Mouse (Mus musculus): ENCODE data around the gene Pcp4l1. TPM values are rescaled to one million over a fixed set of nuclear protein-coding genes. Genes with fewer than 3 reads are reported as not detected.
"Not testable (repeated sequence)": the region's sequence is repeated elsewhere in the genome, so short reads cannot be mapped to it uniquely, and the experiment has no call there.

Pcp4l1 gene
- total RNA-seq (2021): 10 to 100 TPM; 42.1 to 43.6 TPM

DNA sequence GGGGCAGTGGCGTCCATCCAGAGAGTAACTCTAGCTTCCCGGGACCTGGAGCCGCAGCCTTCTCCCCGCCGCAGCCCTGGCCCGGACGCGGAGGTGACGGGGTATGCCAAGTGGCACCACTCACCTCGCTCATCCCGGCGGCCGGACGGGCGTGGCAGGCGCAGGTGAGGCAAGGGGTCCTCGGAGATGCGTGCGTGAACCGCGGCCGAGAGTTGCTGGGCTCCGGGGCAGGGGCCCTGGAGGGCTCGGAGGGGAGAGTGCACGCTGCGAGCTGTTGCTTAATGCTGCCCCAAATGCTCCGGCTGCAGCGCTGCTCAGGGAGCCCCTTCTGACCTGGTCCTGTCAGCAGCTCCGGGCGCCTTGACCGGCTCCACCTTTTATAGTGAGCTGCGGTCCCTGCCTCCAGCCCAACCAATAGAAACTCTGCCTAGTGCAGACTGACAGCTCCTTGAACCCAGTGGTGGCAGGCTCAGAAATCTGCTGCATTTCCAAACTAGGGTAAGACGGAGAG lies at the start of gene Pcp4l1:
TSS of gene Pcp4l1 (minus strand) at position 382 of the 511 bp plus-strand sequence.
- peak in 1 of 2 experiments; percentile 24 for DNase-seq (ENCODE audit: extremely low spot score in 1 of 2, low spot score in 1 of 2)

DNA sequence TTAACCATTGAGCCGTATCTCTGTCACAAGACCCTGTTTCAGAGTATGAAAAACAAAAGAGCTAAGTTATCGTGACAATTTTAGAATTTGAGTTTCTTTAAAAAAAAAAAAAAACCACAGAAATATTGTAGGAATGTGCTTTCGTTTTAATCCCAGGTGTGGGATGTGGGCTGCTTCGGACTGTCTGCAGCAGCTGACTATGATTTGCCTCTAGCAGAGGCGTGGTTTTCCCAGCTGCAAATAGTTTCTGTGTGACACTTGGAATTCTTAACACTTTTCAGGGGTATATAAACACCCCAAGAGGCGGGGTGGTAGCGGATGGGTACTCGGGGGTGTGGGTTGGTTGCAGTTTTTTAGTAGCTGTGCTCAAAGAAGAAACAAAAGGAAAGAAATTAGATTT lies 49.3 kb upstream of the Pcp4l1 start:
- no peak for DNase-seq (ENCODE audit: extremely low spot score in 1 of 2, low spot score in 1 of 2)

GRCm38 (mm10) chr1:171241952-171242351 lies 45.9 kb upstream of the Pcp4l1 start:
- not testable (repeated sequence) for DNase-seq (ENCODE audit: extremely low spot score in 1 of 2, low spot score in 1 of 2)

DNA sequence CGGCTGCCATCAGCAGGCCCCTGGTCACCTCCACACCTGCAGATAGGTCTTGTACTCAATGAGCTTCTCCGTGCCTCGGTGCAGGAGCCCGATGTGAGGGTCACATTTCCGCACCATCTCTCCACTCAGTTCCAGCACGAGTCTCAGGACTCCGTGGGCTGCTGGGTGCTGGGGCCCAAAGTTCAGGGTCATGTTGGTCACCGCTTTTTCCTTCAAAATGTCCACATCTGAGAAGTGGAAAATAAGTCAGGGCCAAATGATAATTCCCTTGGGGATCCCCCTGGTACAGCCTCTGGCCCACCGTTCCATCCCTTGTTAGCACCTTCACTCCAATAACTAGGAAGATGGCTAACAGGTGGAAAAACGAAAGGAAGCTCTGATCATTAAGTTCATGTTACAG lies 44.8 kb upstream of the Pcp4l1 start:
- no peak for DNase-seq (ENCODE audit: extremely low spot score in 1 of 2, low spot score in 1 of 2)

DNA sequence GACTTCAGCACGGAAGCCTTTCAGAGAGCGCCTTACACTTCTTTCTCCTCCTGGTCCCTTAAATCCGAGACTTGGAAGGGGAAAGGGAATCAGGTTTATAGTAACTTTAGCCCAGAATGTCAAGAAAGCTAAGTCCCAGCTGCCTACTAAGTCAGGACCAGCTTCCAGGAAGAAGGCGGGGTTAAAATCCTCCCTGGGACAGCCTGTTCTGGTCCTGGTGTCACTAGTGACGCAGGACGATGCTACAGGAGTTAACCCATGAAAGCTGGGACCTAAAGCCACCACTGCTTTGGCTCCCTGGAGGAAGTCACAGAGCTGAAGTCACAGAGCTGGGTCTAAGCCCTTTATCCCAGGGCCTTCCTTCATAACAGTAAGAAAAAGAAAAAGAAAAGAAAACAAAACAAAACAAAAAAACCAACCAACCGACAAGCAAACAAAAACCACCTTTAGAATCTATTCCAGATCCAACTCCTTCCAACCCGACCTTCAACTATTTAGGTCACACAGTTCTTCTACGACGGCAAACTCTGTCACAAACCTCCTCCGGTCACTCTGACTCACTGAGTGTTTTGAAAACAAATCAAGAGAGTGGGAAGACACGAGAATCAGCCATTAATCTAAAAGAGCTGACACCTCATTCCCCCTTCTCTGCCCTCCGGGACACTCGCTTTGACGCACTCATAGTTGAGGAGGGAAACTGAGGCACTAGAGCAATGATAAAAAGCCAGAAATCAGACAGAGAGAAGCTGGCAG lies 44.1 kb upstream of the Pcp4l1 start:
- no peak for DNase-seq (ENCODE audit: extremely low spot score in 1 of 2, low spot score in 1 of 2)

DNA sequence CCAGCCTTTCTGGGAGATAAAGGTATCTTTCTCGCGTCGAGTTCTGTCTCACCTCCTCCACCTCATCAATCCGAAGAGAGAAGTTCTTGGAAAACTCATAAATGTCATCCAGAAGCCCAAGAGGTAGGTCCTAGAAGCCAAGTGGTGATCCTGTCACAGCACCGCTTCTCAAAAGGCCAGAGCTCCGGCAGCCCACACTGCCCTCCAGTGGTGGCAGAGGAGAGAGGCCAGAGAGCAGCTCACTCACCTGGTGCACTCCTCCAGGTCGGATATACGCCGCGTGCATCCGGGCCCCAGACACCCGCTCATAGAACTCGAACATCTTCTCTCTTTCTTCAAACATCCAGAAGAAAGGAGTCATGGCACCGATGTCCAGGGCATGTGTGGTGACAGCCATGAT lies 42.4 kb upstream of the Pcp4l1 start:
- DNase-seq (ENCODE audit: extremely low spot score in 1 of 2, low spot score in 1 of 2): peak in 1 of 2 experiments; percentile 49

- no peak for DNase-seq (ENCODE audit: extremely low spot score in 1 of 2, low spot score in 1 of 2)
Observed at GRCm38 (mm10) chr1:171237438-171237837, 41.4 kb upstream of the Pcp4l1 start.

DNA sequence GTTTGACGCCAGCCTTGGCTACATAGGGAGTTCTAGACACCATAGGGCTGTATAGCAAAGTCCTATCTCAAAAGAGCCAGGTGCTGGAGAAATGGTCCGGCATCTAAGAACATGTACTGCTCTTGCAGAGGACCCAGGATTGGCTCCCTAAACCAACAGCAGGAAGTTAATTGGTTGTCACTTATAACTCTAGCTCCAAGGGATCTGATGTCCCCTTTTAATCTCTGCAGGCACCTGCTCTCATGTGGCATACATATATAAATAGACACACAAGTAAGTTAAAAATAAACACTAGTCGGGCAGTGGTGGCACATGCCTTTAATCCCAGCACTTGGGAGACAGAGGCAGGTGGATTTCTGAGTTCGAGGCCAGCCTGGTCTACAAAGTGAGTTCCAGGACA lies 39.7 kb upstream of the Pcp4l1 start:
- DNase-seq (ENCODE audit: extremely low spot score in 1 of 2, low spot score in 1 of 2): no peak

GRCm38 (mm10) chr1:171234538-171234937 lies 38.5 kb upstream of the Pcp4l1 start:
- DNase-seq (ENCODE audit: extremely low spot score in 1 of 2, low spot score in 1 of 2): no peak

DNA sequence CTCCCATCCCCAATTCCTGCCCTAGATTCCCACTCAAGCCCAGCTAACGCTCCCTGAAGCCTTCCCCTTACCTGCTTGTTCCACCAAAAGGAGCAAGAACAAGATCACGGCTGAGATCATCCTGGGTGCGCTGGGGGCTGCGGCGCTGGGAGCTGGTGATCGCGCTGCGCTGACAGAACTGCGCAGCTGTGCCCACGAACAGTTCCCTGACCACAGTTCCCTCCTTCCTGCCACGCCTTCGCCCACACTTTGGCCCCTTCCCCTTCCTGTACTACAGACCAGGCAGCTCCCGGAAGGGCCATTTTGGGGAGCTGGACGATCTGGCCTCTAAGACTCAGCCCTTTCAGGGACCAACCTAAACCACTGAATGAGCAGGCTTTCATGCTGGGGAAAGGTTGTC lies 38.1 kb upstream of the Pcp4l1 start, which contains the start of gene Fcer1g:
TSS of gene Fcer1g (minus strand) at position 240 of the 400 bp plus-strand sequence.
- no peak for DNase-seq (ENCODE audit: extremely low spot score in 1 of 2, low spot score in 1 of 2)

GRCm38 (mm10) chr1:171232800-171233730 lies 37.0 kb upstream of the Pcp4l1 start:
- DNase-seq (ENCODE audit: extremely low spot score in 1 of 2, low spot score in 1 of 2): no peak

- no peak for DNase-seq (ENCODE audit: extremely low spot score in 1 of 2, low spot score in 1 of 2)
Observed at GRCm38 (mm10) chr1:171232348-171232747, 36.3 kb upstream of the Pcp4l1 start.

- no peak for DNase-seq (ENCODE audit: extremely low spot score in 1 of 2, low spot score in 1 of 2)
Observed at GRCm38 (mm10) chr1:171231844-171232243, 35.8 kb upstream of the Pcp4l1 start.

GRCm38 (mm10) chr1:171230215-171230614 lies 34.1 kb upstream of the Pcp4l1 start:
- no peak for DNase-seq (ENCODE audit: extremely low spot score in 1 of 2, low spot score in 1 of 2)

GRCm38 (mm10) chr1:171229750-171230149 lies 33.7 kb upstream of the Pcp4l1 start:
- no peak for DNase-seq (ENCODE audit: extremely low spot score in 1 of 2, low spot score in 1 of 2)

GRCm38 (mm10) chr1:171227879-171228278 lies 31.8 kb upstream of the Pcp4l1 start:
- DNase-seq (ENCODE audit: extremely low spot score in 1 of 2, low spot score in 1 of 2): no peak

DNA sequence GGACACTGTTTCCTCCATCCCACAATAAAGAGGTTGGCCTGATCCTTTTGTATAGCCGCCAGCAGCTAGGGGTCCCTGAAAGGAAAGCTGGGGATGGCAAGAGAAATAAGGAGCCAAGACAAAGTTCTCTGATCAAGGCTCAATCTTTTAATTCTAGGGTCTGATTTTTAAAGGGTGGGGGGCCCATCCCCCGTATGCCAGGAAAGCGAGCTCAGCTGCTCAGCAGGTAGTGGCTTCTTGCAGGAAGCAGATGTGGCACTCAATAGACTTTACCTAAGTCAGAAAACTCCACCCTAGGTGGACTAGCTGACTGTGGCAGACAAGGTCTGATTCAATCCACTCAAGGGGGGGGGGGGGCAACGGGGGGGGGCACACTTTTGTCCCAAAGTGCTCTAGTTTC lies 30.7 kb upstream of the Pcp4l1 start:
- DNase-seq (ENCODE audit: extremely low spot score in 1 of 2, low spot score in 1 of 2): no peak

DNA sequence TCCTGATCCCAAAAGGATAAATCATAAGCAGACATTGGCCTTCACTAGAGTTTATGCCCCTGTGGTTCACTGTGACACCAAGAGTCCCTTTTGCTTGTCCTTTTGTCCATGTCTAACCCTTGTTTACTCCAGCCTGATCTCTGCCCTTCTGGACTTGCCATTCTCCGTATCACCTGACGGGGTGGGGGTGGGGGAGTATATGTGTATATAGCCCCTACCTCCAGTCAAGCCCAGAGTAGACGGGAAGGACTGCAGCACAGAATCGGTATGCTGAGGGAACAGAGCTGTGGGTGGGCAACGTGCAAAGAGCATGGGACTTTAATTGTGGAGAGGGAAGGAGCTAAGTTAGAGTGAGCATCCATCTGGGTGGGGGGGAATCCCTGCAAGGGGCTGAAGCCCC lies 28.8 kb upstream of the Pcp4l1 start, which contains the start of gene Apoa2:
TSS of gene Apoa2 (plus strand) at position 198 of the 400 bp plus-strand sequence.
- DNase-seq (ENCODE audit: extremely low spot score in 1 of 2, low spot score in 1 of 2): no peak

DNA sequence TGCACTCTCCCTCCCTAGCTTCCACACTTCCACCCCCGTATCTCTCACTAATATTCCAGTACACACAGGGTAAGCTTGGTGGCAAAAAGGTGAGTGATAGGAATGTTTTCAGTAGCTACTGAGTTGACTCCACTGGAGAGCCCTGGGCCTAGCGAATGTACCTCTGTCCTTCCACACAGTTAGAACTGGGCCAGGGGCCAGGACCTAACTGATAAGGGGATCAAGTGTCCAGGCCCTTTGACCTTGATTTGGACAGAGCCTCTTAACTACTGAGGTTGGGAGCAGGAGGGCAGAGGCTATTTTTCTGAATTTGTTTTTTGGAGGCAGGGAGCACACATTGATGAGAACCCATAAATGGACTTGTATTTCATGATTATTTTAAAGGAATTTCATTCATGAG lies 27.7 kb upstream of the Pcp4l1 start:
- DNase-seq (ENCODE audit: extremely low spot score in 1 of 2, low spot score in 1 of 2): no peak

DNA sequence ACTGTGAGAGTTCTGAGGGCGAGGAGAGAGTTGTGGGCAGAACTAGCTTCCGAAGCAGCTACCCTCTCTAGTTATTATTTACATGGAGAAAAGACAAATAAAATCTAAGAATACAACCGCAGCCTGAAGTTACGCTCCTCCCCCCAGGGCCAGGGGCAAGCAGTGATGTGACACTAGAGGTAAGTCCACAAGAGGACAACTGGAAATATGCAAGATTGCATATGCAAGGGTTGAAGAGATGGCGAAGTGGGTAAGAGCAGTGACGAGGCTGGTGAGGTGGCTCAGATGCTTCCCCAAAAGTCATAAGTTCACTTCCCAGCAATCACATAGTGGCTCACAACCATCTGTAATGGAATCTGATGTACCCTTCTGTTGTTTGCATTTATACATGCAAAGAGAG lies 27.1 kb upstream of the Pcp4l1 start:
- no peak for DNase-seq (ENCODE audit: extremely low spot score in 1 of 2, low spot score in 1 of 2)

Data from layer of hippocampus, postnatal 25 days (tissue).